Mouse (Mus musculus) embryo, embryonic 9.5 days (tissue): ENCODE data around the gene Ikzf1.
A peak's percentile ranks its signal among the peaks of the same experiment; 100 is the strongest.

Experiments used
- DNase-seq: peaks from one replicate; pipeline ENCODE4 v3.0.0-alpha.2; 2017; ENCODE audit errors: extremely low spot score

Gene Ikzf1

GRCm38 (mm10) chr11:11766105-11766504 lies 81.3 kb downstream of the Ikzf1 start:
- no peak for DNase-seq

- DNase-seq = no peak
Measured at GRCm38 (mm10) chr11:11766736-11767135, 81.9 kb downstream of the Ikzf1 start.

DNA sequence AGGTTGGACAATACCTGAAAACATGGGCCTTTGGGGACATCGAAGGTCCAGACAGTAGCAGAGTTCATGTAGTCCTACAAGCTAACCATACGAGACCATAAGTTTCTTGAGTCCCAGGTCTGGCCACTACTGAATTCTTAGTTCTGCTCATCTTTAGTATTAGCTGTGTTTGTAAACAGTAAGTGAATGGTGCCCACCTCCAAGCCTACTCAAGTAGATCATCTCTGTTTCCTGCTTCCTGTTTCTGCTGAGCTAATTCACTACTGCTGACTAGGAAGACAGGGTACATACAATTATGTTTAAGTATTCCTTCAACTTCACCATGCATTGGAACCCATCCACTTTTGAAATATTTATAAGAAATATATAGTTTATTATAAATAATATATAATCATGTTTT lies 83.3 kb downstream of the Ikzf1 start:
- DNase-seq = no peak

- no peak for DNase-seq
Measured at GRCm38 (mm10) chr11:11769281-11769680, 84.5 kb downstream of the Ikzf1 start.

DNA sequence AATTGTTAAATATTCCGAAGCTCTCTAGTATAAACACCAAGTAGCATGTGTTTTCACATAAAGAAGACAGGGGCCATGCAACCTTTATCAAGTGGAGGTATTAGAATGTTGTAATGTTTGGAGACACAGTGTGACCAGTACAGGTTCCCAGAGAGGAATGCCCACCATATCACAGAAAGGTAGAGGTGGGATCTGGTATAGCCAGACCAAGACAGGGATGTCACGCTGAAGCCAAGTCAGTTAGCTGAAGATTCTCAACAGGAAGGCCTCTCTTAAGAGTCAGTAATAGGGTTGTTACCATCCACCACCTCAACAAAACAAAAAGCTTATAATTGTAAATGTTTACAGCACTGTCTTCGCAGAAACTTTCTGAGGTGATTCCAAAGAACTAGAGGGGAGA lies 85.9 kb downstream of the Ikzf1 start:
- DNase-seq = no peak

- no peak for DNase-seq
Measured at GRCm38 (mm10) chr11:11772196-11772595, 87.4 kb downstream of the Ikzf1 start.

- DNase-seq = no peak
Measured at GRCm38 (mm10) chr11:11774384-11774783, 89.6 kb downstream of the Ikzf1 start.

DNA sequence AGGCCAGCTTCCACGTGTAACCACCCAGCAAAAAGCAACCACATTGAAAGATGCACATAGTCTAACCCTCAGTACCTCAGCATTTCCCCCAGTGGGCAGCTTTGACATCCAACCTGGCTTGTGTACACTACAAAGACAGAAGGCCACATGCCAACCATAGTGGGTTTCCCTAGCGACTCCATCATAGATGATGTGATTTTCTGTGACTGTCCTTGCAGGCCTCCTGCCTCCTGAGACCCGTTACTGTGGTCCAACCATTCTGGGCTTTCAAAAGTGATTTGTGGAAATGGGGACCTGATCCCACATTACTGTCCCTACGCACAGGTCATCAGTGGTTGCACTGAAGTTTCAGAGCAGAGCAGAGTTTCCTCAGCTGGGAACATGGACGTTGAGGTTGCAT lies 90.1 kb downstream of the Ikzf1 start:
- DNase-seq = no peak

DNA sequence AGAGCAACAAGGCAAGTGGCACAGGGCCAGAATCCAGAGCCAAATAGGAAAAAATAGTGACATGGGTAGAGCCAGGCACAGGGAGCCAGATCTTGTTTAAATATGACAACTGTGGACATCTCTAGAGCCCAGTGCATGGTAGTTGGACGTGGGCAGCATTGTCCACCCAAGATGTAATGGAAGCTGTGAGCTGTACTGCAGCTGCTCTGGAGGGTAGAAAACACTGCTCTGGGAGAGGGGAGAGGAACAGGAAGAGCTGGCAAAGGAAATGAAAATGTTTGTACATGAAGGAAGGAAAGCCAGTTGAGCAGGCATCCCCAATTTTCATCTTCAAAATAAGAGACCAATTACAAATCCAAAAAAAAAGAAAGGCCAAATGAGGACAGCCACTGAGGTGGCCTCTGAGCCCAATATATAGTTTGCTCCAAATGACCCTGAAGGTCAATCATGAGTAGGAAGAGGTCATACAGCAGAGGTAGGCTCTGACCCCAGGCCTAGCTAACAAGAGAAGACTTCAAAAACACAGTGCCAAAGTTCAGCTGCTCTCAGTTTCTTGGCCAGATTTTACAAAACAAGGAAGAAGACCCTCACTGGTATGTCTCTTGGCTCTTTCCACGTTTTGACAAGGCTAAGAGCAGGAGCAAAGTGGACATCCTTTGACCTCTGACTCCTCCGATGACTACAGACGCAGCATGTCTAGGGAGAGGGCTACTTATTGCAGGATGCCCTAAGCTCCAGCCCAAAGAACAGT lies 91.4 kb downstream of the Ikzf1 start:
- no peak for DNase-seq

DNA sequence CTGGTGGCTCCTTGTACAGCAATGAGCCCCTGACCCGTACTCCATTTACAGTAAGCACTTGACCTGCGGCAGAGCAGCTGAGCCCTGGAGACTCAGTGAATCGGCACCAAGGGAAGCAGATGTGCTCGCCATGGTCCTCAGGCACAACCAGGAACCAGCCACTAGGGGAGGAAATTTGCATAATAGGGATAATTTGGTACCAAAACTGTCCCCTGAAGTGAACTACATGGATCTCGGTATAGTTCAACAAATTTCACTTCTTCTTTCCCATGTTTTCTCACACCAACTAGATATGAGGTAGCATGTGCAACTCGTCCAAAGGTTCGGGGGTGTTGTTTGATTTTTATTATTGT lies 92.0 kb downstream of the Ikzf1 start:
- DNase-seq = no peak

GRCm38 (mm10) chr11:11777246-11777645 lies 92.4 kb downstream of the Ikzf1 start:
- DNase-seq = no peak

- DNase-seq = no peak
Measured at GRCm38 (mm10) chr11:11777796-11778195, 93.0 kb downstream of the Ikzf1 start.

DNA sequence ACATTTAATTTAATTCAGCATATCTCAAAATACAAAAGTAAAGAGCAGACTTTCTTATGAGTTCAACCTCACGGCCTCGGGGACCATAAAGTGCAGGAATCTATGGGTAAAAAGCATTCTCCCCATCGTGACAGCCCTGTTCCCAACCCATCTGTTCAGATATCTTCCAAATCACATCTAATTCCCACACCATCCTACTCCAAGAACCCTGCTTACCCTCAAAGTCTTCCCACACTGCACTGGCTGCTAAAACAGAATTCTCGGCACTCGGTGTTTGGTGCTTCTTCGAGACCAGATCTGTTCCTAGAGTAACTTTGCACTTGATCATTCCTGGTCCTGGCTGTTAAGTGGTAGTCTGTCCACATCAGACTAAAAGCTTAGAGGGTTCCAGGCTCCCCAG lies 93.5 kb downstream of the Ikzf1 start:
- DNase-seq = no peak

GRCm38 (mm10) chr11:11781728-11782127 lies 96.9 kb downstream of the Ikzf1 start:
- DNase-seq = no peak

- no peak for DNase-seq
Measured at GRCm38 (mm10) chr11:11785457-11785856, 100.7 kb downstream of the Ikzf1 start.

- peak; percentile 83 for DNase-seq
Measured at GRCm38 (mm10) chr11:11788521-11788974, 103.7 kb downstream of the Ikzf1 start.

DNA sequence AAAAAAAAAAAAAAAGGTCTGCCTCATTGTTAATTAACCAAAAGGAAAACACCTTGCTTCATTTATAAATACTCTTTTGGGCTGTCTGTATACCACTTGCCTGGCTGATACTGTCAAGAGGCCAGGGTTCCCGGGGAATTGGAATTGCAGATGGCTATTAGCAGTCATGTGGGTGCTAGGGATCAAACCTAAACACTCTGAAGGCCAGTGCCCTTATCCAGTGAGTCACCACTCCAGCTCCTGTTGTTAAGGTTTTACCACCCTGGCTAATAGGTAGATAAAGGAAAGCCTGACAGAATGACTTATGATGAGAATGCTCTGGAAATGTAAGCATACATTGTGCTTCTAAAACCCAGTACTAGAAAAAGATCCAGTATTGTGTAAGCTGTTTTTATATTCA lies 109.8 kb downstream of the Ikzf1 start:
- no peak for DNase-seq

- no peak for DNase-seq
Measured at GRCm38 (mm10) chr11:11798690-11799089, 113.9 kb downstream of the Ikzf1 start.

DNA sequence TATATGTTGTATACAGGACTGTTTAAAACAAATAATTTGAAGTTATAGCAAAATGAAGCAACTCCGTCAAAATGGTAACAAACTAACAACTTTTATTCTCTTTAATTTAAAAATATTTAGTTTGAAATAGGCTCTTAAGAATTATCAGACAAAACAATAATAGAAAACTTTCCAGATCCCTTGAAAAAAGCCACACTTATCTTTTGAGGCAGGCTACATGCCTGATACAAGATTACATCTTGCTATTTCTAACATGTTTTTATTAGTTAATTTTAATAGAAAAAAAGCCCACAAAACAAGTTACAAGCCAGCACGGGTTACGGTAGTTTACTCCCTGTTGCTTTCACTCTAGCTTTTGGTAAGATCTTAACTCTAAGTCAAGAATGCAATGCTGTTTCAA lies 115.5 kb downstream of the Ikzf1 start:
- DNase-seq = no peak

GRCm38 (mm10) chr11:11801067-11801466 lies 116.3 kb downstream of the Ikzf1 start:
- no peak for DNase-seq

DNA sequence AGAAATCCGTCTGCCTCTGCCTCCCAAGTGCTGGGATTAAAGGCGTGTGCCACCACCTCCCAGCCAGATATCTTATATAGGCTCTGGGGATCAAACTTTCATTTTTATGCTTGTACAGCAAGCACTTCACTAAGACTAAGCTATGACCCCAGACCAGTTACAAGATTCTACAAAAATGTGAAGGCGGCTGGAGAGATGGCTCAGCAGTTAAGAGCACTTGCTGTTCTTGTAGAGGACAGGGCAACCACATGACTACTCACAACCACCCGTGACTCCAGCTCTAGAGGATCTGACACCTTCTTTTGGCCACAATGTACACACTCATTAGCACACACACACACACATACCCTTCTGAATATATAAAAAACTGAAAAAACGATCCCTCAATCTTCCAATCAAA lies 119.6 kb downstream of the Ikzf1 start:
- DNase-seq = no peak

GRCm38 (mm10) chr11:11805951-11806350 lies 121.1 kb downstream of the Ikzf1 start:
- DNase-seq = no peak

DNA sequence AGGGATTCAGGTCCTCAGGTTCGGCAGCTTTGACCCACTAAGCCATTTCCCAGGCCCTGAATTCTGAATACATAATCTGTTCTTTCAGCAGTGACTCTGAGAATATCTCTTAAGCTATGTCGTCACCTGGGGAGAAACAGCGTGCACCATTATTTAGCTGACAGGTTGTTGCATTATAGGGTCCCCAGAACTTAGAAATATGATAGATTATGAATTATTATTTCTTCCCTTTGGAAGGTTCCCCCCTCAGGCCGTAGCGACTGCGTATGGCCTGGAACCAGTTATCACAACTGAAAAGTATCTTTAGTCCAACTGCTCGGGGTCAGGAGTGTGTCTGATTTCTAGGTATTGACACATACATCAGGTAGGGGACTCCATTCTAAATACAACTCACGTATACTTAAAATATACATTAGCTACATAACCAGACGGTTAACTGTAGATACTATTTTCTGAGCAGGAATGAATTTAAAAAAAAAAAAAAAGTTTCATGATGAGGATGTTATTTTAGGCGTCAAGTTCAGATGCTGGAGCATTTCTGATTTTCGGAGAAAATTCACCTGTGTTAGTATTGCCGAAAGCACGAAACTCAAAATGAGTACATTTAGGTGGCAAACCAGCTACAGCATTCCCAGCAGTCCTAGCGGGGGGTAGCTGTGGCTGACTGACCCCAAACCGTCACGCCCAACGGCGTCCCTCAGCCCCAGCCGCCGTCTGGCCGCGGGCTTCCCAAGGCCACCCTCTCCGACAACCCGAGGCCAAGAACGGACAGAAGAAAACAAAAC lies 123.4 kb downstream of the Ikzf1 start:
- peak; percentile 26 for DNase-seq
